Mouse (Mus musculus) hindbrain, embryonic 12.5 days (tissue): ENCODE data around the gene Smarca2. TPM values are rescaled to one million over a fixed set of nuclear protein-coding genes. Genes with fewer than 3 reads are reported as not detected.
"Not testable (repeated sequence)": the region's sequence is repeated elsewhere in the genome, so short reads cannot be mapped to it uniquely, and the experiment has no call there.

ENCODE experiments used
- ATAC-seq: fragments of 200-750 bp; cut with Nextera tagmentation; 2 replicates; pipeline ENCODE4 v1.8.0; 2017; ENCODE audit warnings: moderate TSS enrichment; ENCODE audit not compliant: low FRiP score
- H3K27ac ChIP-seq: fragments of 300-500 bp; sonication (generic); 2 replicates; pipeline ENCODE4 v1.5.1; 2016; ENCODE audit warnings: mild to moderate bottlenecking
- H3K27me3 ChIP-seq: fragments of 300-500 bp; sonication (generic); 2 replicates; pipeline ENCODE4 v1.6.1; 2016; ENCODE audit warnings: mild to moderate bottlenecking
- H3K36me3 ChIP-seq: fragments of 300-500 bp; sonication (generic); 2 replicates; pipeline ENCODE4 v1.6.1; 2016; ENCODE audit warnings: mild to moderate bottlenecking
- H3K4me1 ChIP-seq: fragments of 300-500 bp; sonication (generic); 2 replicates; pipeline ENCODE4 v1.6.1; 2016
- H3K4me2 ChIP-seq: fragments of 300-500 bp; sonication (generic); replicated peaks from 2 replicates; pipeline ENCODE4 v1.6.1; 2016; ENCODE audit warnings: mild to moderate bottlenecking
- H3K4me3 ChIP-seq: fragments of 300-500 bp; sonication (generic); 2 replicates; pipeline ENCODE4 v1.5.1; 2016; ENCODE audit warnings: mild to moderate bottlenecking
- H3K9ac ChIP-seq: fragments of 300-500 bp; sonication (generic); 2 replicates; pipeline ENCODE4 v1.6.1; 2016; ENCODE audit warnings: mild to moderate bottlenecking, moderate library complexity
- H3K9me3 ChIP-seq: fragments of 300-500 bp; sonication (generic); replicated peaks from 2 replicates; pipeline ENCODE4 v1.6.1; 2016; ENCODE audit warnings: mild to moderate bottlenecking
- WGBS: fragments of 180-500 bp; shearing (Covaris S2); methylation state at CpG from one replicate; pipeline ENCODE4 v1.1.7; 2016; 5-methylcytosine and 5-hydroxymethylcytosine counted together
- polyA plus RNA-seq: library from polyadenylated mRNA; unstranded; fragments of >200 nt; fragmentation: Nextera tagmentation; extraction: Ambion mirVana; gene quantifications from 2 replicates; pipeline ENCODE4 v1.2.1, GENCODE M21; 2016

Gene Smarca2
- polyA plus RNA-seq, 1 experiment from 2014 or later = 60.9 TPM

GRCm38 (mm10) chr19:26671413-26671812 lies 66.6 kb downstream of the Smarca2 start:
- H3K9ac ChIP-seq, H3K27ac ChIP-seq, H3K36me3 ChIP-seq, H3K4me1 ChIP-seq, H3K27me3 ChIP-seq, H3K4me2 ChIP-seq, ATAC-seq, H3K4me3 ChIP-seq, H3K9me3 ChIP-seq: not testable (repeated sequence)

- Histone ChIP-seq H3K27me3 (no peaks in the 10 kb centered on the region), H3K4me3 (no peak overlapping the region), H3K9me3 (no peaks in the 10 kb centered on the region), H3K4me1 (peaks cover 5% of the 10 kb centered on the region; the same call in 1 of the 2 replicates), H3K4me2 (no peak overlapping the region), H3K27ac (no peak overlapping the region), H3K9ac (no peak overlapping the region), H3K36me3 (no peaks in the 10 kb centered on the region)
- 52% methylated on average over 6 of the region's 6 CpGs for WGBS
- ATAC-seq = no peak
Observed at GRCm38 (mm10) chr19:26675917-26676316, 71.1 kb downstream of the Smarca2 start.

- Histone ChIP-seq H3K27ac (no peak overlapping the region), H3K27me3 (no peaks in the 10 kb centered on the region), H3K4me1 (peaks cover 5% of the 10 kb centered on the region; the same call in 1 of the 2 replicates), H3K4me2 (no peak overlapping the region), H3K36me3 (no peaks in the 10 kb centered on the region), H3K9ac (no peak overlapping the region), H3K9me3 (no peaks in the 10 kb centered on the region), H3K4me3 (no peak overlapping the region)
- ATAC-seq = no peak
- WGBS = 37% methylated on average over 8 of the region's 8 CpGs
Observed at GRCm38 (mm10) chr19:26678543-26678942, 73.7 kb downstream of the Smarca2 start.

- H3K9ac ChIP-seq = no peak overlapping the region
- H3K27me3 ChIP-seq = no peaks in the 10 kb centered on the region
- no peaks in the 10 kb centered on the region for H3K9me3 ChIP-seq
- H3K4me1 ChIP-seq = peaks cover 5% of the 10 kb centered on the region; the same call in 1 of the 2 replicates
- no peaks in the 10 kb centered on the region for H3K36me3 ChIP-seq
- no peak overlapping the region for H3K27ac ChIP-seq
- no peak for ATAC-seq
- no peak overlapping the region for H3K4me2 ChIP-seq
- H3K4me3 ChIP-seq = no peak overlapping the region
- WGBS = 41% methylated on average over 3 of the region's 3 CpGs
Observed at GRCm38 (mm10) chr19:26679674-26680073, 74.8 kb downstream of the Smarca2 start.

GRCm38 (mm10) chr19:26681549-26681948 lies 76.7 kb downstream of the Smarca2 start:
- Histone ChIP-seq H3K9me3 (no peaks in the 10 kb centered on the region), H3K4me1 (peaks cover 2% of the 10 kb centered on the region; the same call in 1 of the 2 replicates), H3K36me3 (0 out of 2 replicates have a peak, but pooled peaks cover 4% of the 10 kb centered on the region), H3K27ac (no peak overlapping the region), H3K9ac (no peak overlapping the region), H3K4me3 (no peak overlapping the region), H3K4me2 (no peak overlapping the region), H3K27me3 (no peaks in the 10 kb centered on the region)
- no peak for ATAC-seq
- WGBS = 96% methylated on average over 8 of the region's 8 CpGs

GRCm38 (mm10) chr19:26682130-26682529 lies 77.3 kb downstream of the Smarca2 start:
- Histone ChIP-seq H3K27ac (no peak overlapping the region), H3K9ac (no peak overlapping the region), H3K27me3 (no peaks in the 10 kb centered on the region), H3K4me2 (no peak overlapping the region), H3K4me1 (peaks cover 2% of the 10 kb centered on the region; the same call in 1 of the 2 replicates), H3K9me3 (no peaks in the 10 kb centered on the region), H3K36me3 (0 out of 2 replicates have a peak, but pooled peaks cover 4% of the 10 kb centered on the region), H3K4me3 (no peak overlapping the region)
- ATAC-seq = no peak
- 73% methylated on average over 4 of the region's 4 CpGs for WGBS

GRCm38 (mm10) chr19:26682731-26683130 lies 77.9 kb downstream of the Smarca2 start:
- Histone ChIP-seq H3K27me3 (no peaks in the 10 kb centered on the region), H3K36me3 (0 out of 2 replicates have a peak, but pooled peaks cover 4% of the 10 kb centered on the region), H3K27ac (no peak overlapping the region), H3K4me1 (peaks cover 2% of the 10 kb centered on the region; the same call in 1 of the 2 replicates), H3K4me2 (no peak overlapping the region), H3K9me3 (no peaks in the 10 kb centered on the region), H3K4me3 (no peak overlapping the region), H3K9ac (no peak overlapping the region)
- ATAC-seq = no peak
- WGBS = 83% methylated on average over 2 of the region's 2 CpGs

- 95% methylated on average over 8 of the region's 8 CpGs for WGBS
- Histone ChIP-seq H3K4me2 (no peak overlapping the region), H3K9me3 (no peaks in the 10 kb centered on the region), H3K9ac (no peak overlapping the region), H3K36me3 (0 out of 2 replicates have a peak, but pooled peaks cover 4% of the 10 kb centered on the region), H3K27ac (no peak overlapping the region), H3K4me1 (peaks cover 2% of the 10 kb centered on the region; the same call in 1 of the 2 replicates), H3K4me3 (no peak overlapping the region), H3K27me3 (no peaks in the 10 kb centered on the region)
- no peak for ATAC-seq
Observed at GRCm38 (mm10) chr19:26683731-26684130, 78.9 kb downstream of the Smarca2 start.

GRCm38 (mm10) chr19:26690516-26690915 lies 85.7 kb downstream of the Smarca2 start:
- H3K36me3 ChIP-seq = no peaks in the 10 kb centered on the region
- no peak overlapping the region for H3K4me3 ChIP-seq
- ATAC-seq = no peak
- H3K27me3 ChIP-seq = no peaks in the 10 kb centered on the region
- H3K27ac ChIP-seq = no peak overlapping the region
- WGBS = 64% methylated on average over 4 of the region's 4 CpGs
- no peaks in the 10 kb centered on the region for H3K4me1 ChIP-seq
- H3K9ac ChIP-seq = no peak overlapping the region
- H3K9me3 ChIP-seq = no peaks in the 10 kb centered on the region
- no peak overlapping the region for H3K4me2 ChIP-seq

- no peak for ATAC-seq
- Histone ChIP-seq H3K4me1 (no peaks in the 10 kb centered on the region), H3K9me3 (no peaks in the 10 kb centered on the region), H3K9ac (no peak overlapping the region), H3K27ac (no peak overlapping the region), H3K4me3 (no peak overlapping the region), H3K4me2 (no peak overlapping the region), H3K36me3 (peaks cover 10% of the 10 kb centered on the region; the same call in 1 of the 2 replicates), H3K27me3 (no peaks in the 10 kb centered on the region)
- 81% methylated on average over 4 of the region's 4 CpGs for WGBS
Observed at GRCm38 (mm10) chr19:26697107-26697506, 92.3 kb downstream of the Smarca2 start.

- no peaks in the 10 kb centered on the region for H3K9me3 ChIP-seq
- H3K4me2 ChIP-seq = no peak overlapping the region
- no peak overlapping the region for H3K9ac ChIP-seq
- H3K27ac ChIP-seq = no peak overlapping the region
- no peaks in the 10 kb centered on the region for H3K36me3 ChIP-seq
- H3K4me3 ChIP-seq = no peak overlapping the region
- no peaks in the 10 kb centered on the region for H3K4me1 ChIP-seq
- no peak for ATAC-seq
- 78% methylated on average over 10 of the region's 10 CpGs for WGBS
- no peaks in the 10 kb centered on the region for H3K27me3 ChIP-seq
Observed at GRCm38 (mm10) chr19:26704545-26705209, 99.8 kb downstream of the Smarca2 start.

- 61% methylated on average over 5 of the region's 5 CpGs for WGBS
- no peak for ATAC-seq
Observed at GRCm38 (mm10) chr19:26706910-26707309, 102.1 kb downstream of the Smarca2 start.

GRCm38 (mm10) chr19:26709095-26709494 lies 104.2 kb downstream of the Smarca2 start:
- Histone ChIP-seq H3K9me3 (no peaks in the 10 kb centered on the region), H3K4me3 (no peak overlapping the region), H3K27me3 (no peaks in the 10 kb centered on the region), H3K36me3 (no peaks in the 10 kb centered on the region), H3K9ac (no peak overlapping the region), H3K4me2 (no peak overlapping the region), H3K4me1 (no peaks in the 10 kb centered on the region), H3K27ac (no peak overlapping the region)
- no peak for ATAC-seq
- 68% methylated on average over 12 of the region's 12 CpGs for WGBS

More at GRCm38 (mm10) chr19:26706910-26707309, 102.1 kb downstream of the Smarca2 start:
- no peak overlapping the region for H3K9ac ChIP-seq
- H3K36me3 ChIP-seq = no peaks in the 10 kb centered on the region
- no peaks in the 10 kb centered on the region for H3K9me3 ChIP-seq
- H3K4me2 ChIP-seq = no peak overlapping the region
- no peaks in the 10 kb centered on the region for H3K4me1 ChIP-seq
- H3K27ac ChIP-seq = no peak overlapping the region
- no peak overlapping the region for H3K4me3 ChIP-seq
- no peaks in the 10 kb centered on the region for H3K27me3 ChIP-seq
